Mouse (Mus musculus) megakaryocyte, embryonic 14.5 days (primary cell): ENCODE results near the gene Pla2r1.

Experiments
- FLI1 ChIP-seq: IDR thresholded peaks from 2 replicates; pipeline ENCODE4 v1.6.1; 2012; ENCODE audit warnings: low read length, inconsistent platforms, mixed read lengths
- GATA1 ChIP-seq: IDR thresholded peaks from 3 replicates; pipeline ENCODE4 v1.6.1; 2012; ENCODE audit warnings: mixed read lengths, low read length, inconsistent platforms, borderline replicate concordance

DNA sequence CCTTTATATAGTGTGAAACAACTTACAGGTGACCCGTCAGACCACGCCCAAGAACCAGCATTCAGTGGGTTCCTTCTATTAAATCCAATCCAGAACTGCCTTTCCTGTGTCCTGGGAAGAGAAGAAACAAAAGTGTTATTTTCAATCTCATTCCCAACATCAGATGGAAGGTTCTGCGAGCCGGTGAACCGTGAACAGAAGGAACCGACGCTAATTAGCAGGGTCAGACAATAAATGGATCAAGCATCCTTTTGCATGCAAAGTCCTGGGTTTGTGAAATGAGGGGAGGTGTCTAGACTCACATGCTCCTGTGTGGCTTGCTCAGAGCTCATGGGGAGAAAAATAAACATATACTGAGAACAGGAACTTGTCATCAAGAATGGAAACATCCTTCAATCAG is 100.7 kb downstream of the Pla2r1 start:
- TF ChIP-seq GATA1 (no peak), FLI1 (no peak)
